Mouse (Mus musculus): ENCODE measurements around the gene Naa15.

DNA sequence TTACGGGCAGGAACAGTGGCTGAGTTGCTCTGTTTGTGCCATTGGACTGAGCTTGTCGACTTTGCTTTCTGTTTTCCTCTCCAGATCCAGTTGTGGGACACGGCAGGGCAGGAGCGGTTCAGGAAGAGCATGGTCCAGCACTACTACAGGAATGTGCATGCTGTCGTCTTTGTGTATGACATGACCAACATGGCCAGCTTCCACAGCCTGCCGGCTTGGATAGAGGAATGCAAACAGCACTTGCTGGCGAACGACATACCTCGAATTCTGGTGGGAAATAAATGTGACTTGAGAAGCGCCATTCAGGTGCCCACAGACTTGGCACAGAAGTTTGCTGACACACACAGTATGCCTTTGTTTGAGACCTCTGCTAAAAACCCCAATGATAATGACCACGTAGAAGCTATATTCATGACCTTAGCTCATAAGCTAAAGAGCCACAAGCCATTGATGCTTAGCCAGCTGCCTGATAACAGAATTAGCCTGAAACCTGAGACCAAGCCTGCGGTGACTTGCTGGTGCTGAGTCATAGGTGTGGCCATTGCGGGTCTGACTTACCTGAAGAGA lies 78.4 kb downstream of the Naa15 start:
- no peak for TF ChIP-seq MAX (IDR thresholded peaks at IDR 0.05; ENCODE audit: low read length)
- no peak for TF ChIP-seq TCF12 (IDR thresholded peaks at IDR 0.05; ENCODE audit: low read depth, low read length)
- no peak for TF ChIP-seq EP300 (IDR thresholded peaks at IDR 0.05; ENCODE audit: low read length)
- no peak for TF ChIP-seq ELF1 (IDR thresholded peaks at IDR 0.05; ENCODE audit: low read depth, low read length)
- no peak for TF ChIP-seq CTCF (conservative IDR thresholded peaks at IDR 0.05 in 1 of 2, IDR thresholded peaks at IDR 0.05 in 1 of 2; ENCODE audit: low read depth in 2 of 2, low read length in 2 of 2)
- TF ChIP-seq POLR2A (IDR thresholded peaks at IDR 0.05; ENCODE audit: low read depth, low read length), result no peak
- no peak for TF ChIP-seq MAFK (IDR thresholded peaks at IDR 0.05; ENCODE audit: insufficient replicate concordance, low read length)
- no peak for TF ChIP-seq TBP (conservative IDR thresholded peaks at IDR 0.05; ENCODE audit: low read depth, low read length)
- TF ChIP-seq MAZ (IDR thresholded peaks at IDR 0.05; ENCODE audit: low read depth, low read length), result no peak
- TF ChIP-seq KAT2A (IDR thresholded peaks at IDR 0.05; ENCODE audit: insufficient replicate concordance, low read length), result no peak
- no peak for TF ChIP-seq BHLHE40 (IDR thresholded peaks at IDR 0.05; ENCODE audit: low read depth, low read length)

Data from CH12.LX (cell line).